14 mouse cellular contexts compared by ENCODE assay signal in genomic region chr19:32439356-32439755, GRCm38 (mm10).
"Had no signal": no experiment of that assay in that cellular context is flagged by ENCODE, and none has a peak within 500 bp of the region (broad histone marks: within the 10 kb centered on the region; RNA-seq: fewer than 3 reads in every experiment).

No protein-coding gene starts in this region.

- H3K4me3 ChIP-seq: left cerebral cortex, adult 2 months; limb, embryonic 12.5 days; midbrain, embryonic 15.5 days; neural tube, embryonic 13.5 days; stomach, embryonic 15.5 days had no signal

- H3K9me3 ChIP-seq: midbrain, embryonic 15.5 days; stomach, embryonic 15.5 days had no signal

- H3K27ac ChIP-seq: left cerebral cortex, adult 2 months; limb, embryonic 12.5 days; midbrain, embryonic 15.5 days; neural tube, embryonic 13.5 days; stomach, embryonic 15.5 days had no signal

- H3K36me3 ChIP-seq: limb, embryonic 12.5 days; midbrain, embryonic 15.5 days; neural tube, embryonic 13.5 days; stomach, embryonic 15.5 days had no signal

- H3K27me3 ChIP-seq: limb, embryonic 12.5 days; midbrain, embryonic 15.5 days; neural tube, embryonic 13.5 days; stomach, embryonic 15.5 days had no signal

- H3K9ac ChIP-seq: limb, embryonic 12.5 days; midbrain, embryonic 15.5 days; neural tube, embryonic 13.5 days; stomach, embryonic 15.5 days had no signal

- H3K4me1 ChIP-seq: limb, embryonic 12.5 days; midbrain, embryonic 15.5 days; neural tube, embryonic 13.5 days; stomach, embryonic 15.5 days had no signal

- DNase-seq: kidney, adult 2 months; kidney, postnatal 25 days; lung, adult 2 months; lung, postnatal 36 days; right cerebral cortex, postnatal 14 days; thymus, adult 2 months; thymus, postnatal 25 days had no signal

- ATAC-seq: intestine, embryonic 16.5 days; lung, postnatal 0 days; midbrain, embryonic 15.5 days had no signal

- H3K4me2 ChIP-seq: limb, embryonic 12.5 days; midbrain, embryonic 15.5 days; neural tube, embryonic 13.5 days; stomach, embryonic 15.5 days had no signal
